Mouse (Mus musculus) heart, embryonic 14.5 days (tissue): ENCODE results near the gene Ly6g6f. TPM values are rescaled to one million over a fixed set of nuclear protein-coding genes. Genes with fewer than 3 reads are reported as not detected.
"Not testable (repeated sequence)": the region's sequence is repeated elsewhere in the genome, so short reads cannot be mapped to it uniquely, and the experiment has no call there.

Experiments used
- ATAC-seq: fragments of 200-750 bp; cut with Nextera tagmentation; 2 replicates; pipeline ENCODE4 v1.8.0; 2017; ENCODE audit warnings: low read depth, moderate TSS enrichment; ENCODE audit not compliant: insufficient number of reproducible peaks, insufficient read depth, low FRiP score
- H3K27ac ChIP-seq, 2 experiments: fragments of 200-500 bp in 1 of 2; fragments of 300-500 bp in 1 of 2; sonication (generic) in 1 of 2; replicated peaks in 1 of 2; 2 replicates each; pipeline ENCODE4 v1.5.1; 2012 to 2014; ENCODE audit warnings: low read depth in 2 of 2, low read length in 2 of 2, control low read depth in 1 of 2, mild to moderate bottlenecking in 1 of 2, mixed read lengths in 1 of 2; ENCODE audit not compliant: control insufficient read depth in 1 of 2, insufficient read depth in 1 of 2
- H3K27me3 ChIP-seq: fragments of 300-500 bp; sonication (generic); 2 replicates; pipeline ENCODE4 v1.6.1; 2014; ENCODE audit warnings: mild to moderate bottlenecking, low read length, control low read depth; ENCODE audit not compliant: control insufficient read depth, insufficient read depth
- H3K36me3 ChIP-seq: fragments of 300-500 bp; sonication (generic); 2 replicates; pipeline ENCODE4 v1.6.1; 2014; ENCODE audit warnings: mild to moderate bottlenecking, control low read depth, low read length, mixed read lengths; ENCODE audit not compliant: control insufficient read depth, insufficient read depth
- H3K4me1 ChIP-seq, 2 experiments: fragments of 200-500 bp in 1 of 2; fragments of 300-500 bp in 1 of 2; sonication (generic) in 1 of 2; 2 replicates each; pipeline ENCODE4 v1.6.1; 2012 to 2014; ENCODE audit warnings: low read length in 2 of 2, control low read depth in 1 of 2, mixed read lengths in 1 of 2; ENCODE audit not compliant: control insufficient read depth in 2 of 2, insufficient read depth in 2 of 2
- H3K4me2 ChIP-seq: fragments of 300-500 bp; sonication (generic); 2 replicates; pipeline ENCODE4 v1.6.1; 2014; ENCODE audit warnings: mild to moderate bottlenecking, low read length
- H3K4me3 ChIP-seq, 2 experiments: fragments of 200-500 bp in 1 of 2; fragments of 300-500 bp in 1 of 2; sonication (generic) in 1 of 2; 2 replicates each; pipeline ENCODE4 v1.5.1; 2012 to 2014; ENCODE audit warnings: low read length in 2 of 2, mild to moderate bottlenecking in 2 of 2, control low read depth in 1 of 2, low read depth in 1 of 2, moderate library complexity in 1 of 2; ENCODE audit not compliant: control insufficient read depth in 1 of 2, insufficient read depth in 1 of 2
- H3K9ac ChIP-seq: fragments of 300-500 bp; sonication (generic); 2 replicates; pipeline ENCODE4 v1.6.1; 2014; ENCODE audit warnings: mild to moderate bottlenecking, low read length
- H3K9me3 ChIP-seq: fragments of 300-500 bp; sonication (generic); 2 replicates; pipeline ENCODE4 v1.6.1; 2016; ENCODE audit warnings: low read length, control low read depth; ENCODE audit not compliant: control insufficient read depth
- WGBS: fragments of 180-500 bp; shearing (Covaris S2); extraction: QIAGEN DNeasy Blood & Tissue Kit; methylation state at CpG from one replicate; pipeline ENCODE4 v1.1.7; 2014; 5-methylcytosine and 5-hydroxymethylcytosine counted together
- polyA plus RNA-seq: library from polyadenylated mRNA; unstranded; fragments of >200 nt; fragmentation: Nextera tagmentation; extraction: Ambion mirVana; gene quantifications from 2 replicates; pipeline ENCODE4 v1.2.1, GENCODE M21; 2014

Gene Ly6g6f
- polyA plus RNA-seq, 1 experiment from 2014 or later, result not detected

- H3K4me3 ChIP-seq, result peak overlapping the region; percentile 47 to 65
- H3K27me3 ChIP-seq, result no peaks in the 10 kb centered on the region
- no peaks in the 10 kb centered on the region for H3K9me3 ChIP-seq
- peaks cover 24 to 51% of the 10 kb centered on the region in 2 experiments for H3K4me1 ChIP-seq
- 2% methylated on average over 48 of the region's 48 CpGs for WGBS
- no peaks in the 10 kb centered on the region for H3K36me3 ChIP-seq
- peak overlapping the region; percentile 94 for H3K9ac ChIP-seq
- peak overlapping the region; percentile 99 for H3K4me2 ChIP-seq
- peak overlapping the region; percentile 79 to 95 for H3K27ac ChIP-seq
- no peak for ATAC-seq
Observed at GRCm38 (mm10) chr17:35045807-35046680, 39.4 kb downstream of the Ly6g6f start.

GRCm38 (mm10) chr17:35044904-35045806 lies 40.3 kb downstream of the Ly6g6f start:
- Histone ChIP-seq H3K9me3 (no peaks in the 10 kb centered on the region), H3K9ac (peak overlapping the region; percentile 94; the same call in 1 of the 2 replicates), H3K4me3 (peak overlapping the region in 1 of 2 experiments; percentile 65; a peak in 1 of 4 replicates), H3K4me2 (peak overlapping the region; percentile 99), H3K27ac (peak overlapping the region; percentile 79 to 95), H3K27me3 (no peaks in the 10 kb centered on the region), H3K4me1 (peaks cover 24 to 51% of the 10 kb centered on the region in 2 experiments), H3K36me3 (no peaks in the 10 kb centered on the region)
- 54% methylated on average over 7 of the region's 7 CpGs for WGBS
- ATAC-seq, result no peak

DNA sequence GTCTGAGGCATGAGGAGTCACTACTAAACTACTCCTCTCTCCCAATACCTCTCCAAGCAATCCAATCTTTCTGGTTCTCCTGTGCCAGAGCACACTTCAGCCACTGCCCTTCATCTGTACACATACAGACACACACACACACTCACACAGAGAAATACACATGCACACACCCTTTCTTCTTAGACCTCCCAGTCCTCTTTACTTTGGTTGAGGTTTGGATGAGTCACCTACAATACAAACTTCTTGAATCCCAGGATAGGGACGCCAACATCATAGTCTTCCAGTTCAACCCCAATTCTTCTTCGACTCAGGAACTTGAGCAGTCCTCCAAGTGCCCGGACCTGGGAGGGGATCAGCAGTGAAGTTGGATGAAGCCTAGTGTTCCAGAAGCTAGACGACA lies 41.6 kb downstream of the Ly6g6f start:
- no peak for ATAC-seq
- Histone ChIP-seq H3K4me2 (no peak overlapping the region), H3K4me1 (peaks cover 16 to 43% of the 10 kb centered on the region in 2 experiments), H3K36me3 (no peaks in the 10 kb centered on the region), H3K9me3 (no peaks in the 10 kb centered on the region), H3K9ac (no peak overlapping the region), H3K27ac (peak overlapping the region; percentile 14 to 61; a peak in 1 of 4 replicates), H3K27me3 (no peaks in the 10 kb centered on the region), H3K4me3 (no peak overlapping the region)
- 77% methylated on average over 4 of the region's 4 CpGs for WGBS

DNA sequence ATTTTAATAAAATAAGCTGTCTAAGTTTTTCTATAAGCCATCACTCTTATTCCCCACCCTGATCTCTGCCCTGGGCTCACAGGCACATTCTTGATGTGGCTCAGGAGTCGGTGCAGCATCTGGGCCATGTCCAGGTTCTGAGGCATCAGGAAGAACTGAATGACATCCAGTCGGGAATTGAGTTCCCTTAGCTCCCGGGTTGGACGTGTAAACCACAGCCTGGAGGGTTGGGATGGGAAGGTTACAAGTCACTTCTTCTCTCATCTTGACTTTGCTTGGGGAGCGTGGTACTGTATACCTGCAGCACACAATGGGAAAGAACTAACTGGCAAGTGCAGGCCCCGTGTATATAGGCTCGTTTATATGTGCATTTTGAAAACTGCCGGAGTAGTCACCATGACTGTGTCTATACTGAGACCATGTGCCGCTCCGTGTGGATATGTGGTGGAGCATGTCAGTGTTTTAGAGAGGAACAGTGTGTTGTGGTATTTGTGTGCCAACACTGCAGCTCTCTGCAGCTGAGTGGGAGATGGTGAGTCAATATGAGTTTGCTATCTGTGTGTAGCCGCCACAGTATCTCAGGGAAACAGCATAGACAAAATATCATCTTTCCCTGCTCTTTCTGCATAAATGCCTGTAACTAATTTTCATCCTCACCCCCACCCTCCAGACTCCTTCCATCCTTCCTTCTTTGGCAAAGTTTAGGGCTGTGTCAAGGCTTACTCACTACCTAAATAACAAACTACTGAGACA lies 46.1 kb downstream of the Ly6g6f start:
- Histone ChIP-seq H3K4me2 (no peak overlapping the region), H3K4me1 (0 out of 4 replicates have a peak, but pooled peaks cover 0 to 4% of the 10 kb centered on the region in 2 experiments), H3K4me3 (no peak overlapping the region), H3K27ac (no peak overlapping the region), H3K36me3 (no peaks in the 10 kb centered on the region), H3K27me3 (no peaks in the 10 kb centered on the region), H3K9me3 (no peaks in the 10 kb centered on the region), H3K9ac (no peak overlapping the region)
- no peak for ATAC-seq
- 75% methylated on average over 11 of the region's 11 CpGs for WGBS

GRCm38 (mm10) chr17:35034896-35035295 lies 50.5 kb downstream of the Ly6g6f start:
- Histone ChIP-seq H3K4me2 (no peak overlapping the region), H3K9me3 (no peaks in the 10 kb centered on the region), H3K4me1 (0 out of 4 replicates have a peak, but pooled peaks cover 0 to 1% of the 10 kb centered on the region in 2 experiments), H3K36me3 (no peaks in the 10 kb centered on the region), H3K9ac (no peak overlapping the region), H3K4me3 (no peak overlapping the region), H3K27me3 (no peaks in the 10 kb centered on the region), H3K27ac (no peak overlapping the region)
- no peak for ATAC-seq
- 66% methylated on average over 6 of the region's 6 CpGs for WGBS

GRCm38 (mm10) chr17:35033703-35034102 lies 51.7 kb downstream of the Ly6g6f start:
- ATAC-seq, H3K9me3 ChIP-seq, H3K9ac ChIP-seq, H3K4me2 ChIP-seq, H3K36me3 ChIP-seq, H3K27me3 ChIP-seq, H3K27ac ChIP-seq, H3K4me1 ChIP-seq, H3K4me3 ChIP-seq: not testable (repeated sequence)
- WGBS, result 57% methylated on average over 1 of the region's 1 CpGs
